Mouse (Mus musculus) cerebellum, adult 2 months (tissue): ENCODE measurements around the gene Gm10447. TPM values are rescaled to one million over a fixed set of nuclear protein-coding genes. Genes with fewer than 3 reads are reported as not detected.

Source experiments
- DNase-seq, 2 experiments: peaks; one replicate each; pipeline ENCODE4 v3.0.0; 2021
- H3K27ac ChIP-seq: fragments of 200-500 bp; 2 replicates; pipeline ENCODE4 v1.5.1; 2012; ENCODE audit warnings: low read length, control low read depth, inconsistent platforms; ENCODE audit not compliant: insufficient read depth
- H3K27me3 ChIP-seq: fragments of 200-500 bp; 2 replicates; pipeline ENCODE4 v1.6.1; 2012; ENCODE audit warnings: inconsistent platforms, mild to moderate bottlenecking, low read length, moderate library complexity; ENCODE audit not compliant: control insufficient read depth, insufficient read depth
- H3K4me1 ChIP-seq: fragments of 200-500 bp; 2 replicates; pipeline ENCODE4 v1.6.1; 2011; ENCODE audit warnings: low read length; ENCODE audit not compliant: control insufficient read depth, insufficient read depth
- H3K4me3 ChIP-seq: fragments of 200-500 bp; replicated peaks from 2 replicates; pipeline ENCODE3; 2011; ENCODE audit warnings: mild to moderate bottlenecking, low read depth, low read length, control low read depth; ENCODE audit not compliant: insufficient read depth
- CTCF ChIP-seq: fragments of 200-500 bp; IDR thresholded peaks from 2 replicates; pipeline ENCODE4 v1.5.1; 2011; ENCODE audit warnings: low read depth, mild to moderate bottlenecking, control low read depth, low read length, moderate library complexity, borderline replicate concordance; ENCODE audit not compliant: insufficient read depth
- POLR2A ChIP-seq: fragments of 200-500 bp; IDR thresholded peaks from 2 replicates; pipeline ENCODE4 v1.6.1; 2011; ENCODE audit warnings: low read length, control low read depth, borderline replicate concordance; ENCODE audit not compliant: insufficient read depth
- WGBS: fragments of 180-500 bp; shearing (Covaris S2); methylation state at CpG from one replicate; pipeline ENCODE4 v1.1.7; 2018; 5-methylcytosine and 5-hydroxymethylcytosine counted together
- polyA plus RNA-seq: library from polyadenylated mRNA; depleted of rRNA; stranded (reverse); fragments of >200 nt; gene quantifications from 2 replicates; pipeline ENCODE4 v1.2.3, GENCODE M21; 2012

Gm10447 gene
- polyA plus RNA-seq, 1 experiment: not detected

- DNase-seq: no peak
- peaks cover 13% of the 10 kb centered on the region for H3K4me1 ChIP-seq
- WGBS: 73% methylated on average over 6 of the region's 6 CpGs
- H3K27me3 ChIP-seq: no peaks in the 10 kb centered on the region
- TF ChIP-seq POLR2A (no peak), CTCF (no peak)
- H3K4me3 ChIP-seq: no peak overlapping the region
- peak overlapping the region; percentile 41; the same call in 1 of the 2 replicates for H3K27ac ChIP-seq
Observed at GRCm38 (mm10) chr11:53495417-53495816, 38.5 kb upstream of the Gm10447 start.

- H3K4me1 ChIP-seq: peaks cover 8% of the 10 kb centered on the region
- H3K4me3 ChIP-seq: no peak overlapping the region
- DNase-seq: no peak
- H3K27me3 ChIP-seq: no peaks in the 10 kb centered on the region
- H3K27ac ChIP-seq: no peak overlapping the region
- 87% methylated on average over 3 of the region's 3 CpGs for WGBS
- TF ChIP-seq POLR2A: no peak
- no peak for TF ChIP-seq CTCF
Observed at GRCm38 (mm10) chr11:53493243-53493955, 36.5 kb upstream of the Gm10447 start.

GRCm38 (mm10) chr11:53491954-53492401 is 35.1 kb upstream of the Gm10447 start:
- H3K27me3 ChIP-seq: no peaks in the 10 kb centered on the region
- no peak overlapping the region for H3K27ac ChIP-seq
- peaks cover 5% of the 10 kb centered on the region; the same call in 1 of the 2 replicates for H3K4me1 ChIP-seq
- DNase-seq: peak in 1 of 2 experiments; percentile 50
- TF ChIP-seq POLR2A: no peak
- WGBS: 56% methylated on average over 8 of the region's 8 CpGs
- H3K4me3 ChIP-seq: no peak overlapping the region

GRCm38 (mm10) chr11:53489421-53489820 is 32.5 kb upstream of the Gm10447 start:
- peaks cover 5% of the 10 kb centered on the region; the same call in 1 of the 2 replicates for H3K4me1 ChIP-seq
- DNase-seq: no peak
- H3K27me3 ChIP-seq: no peaks in the 10 kb centered on the region
- no peak overlapping the region for H3K4me3 ChIP-seq
- WGBS: 83% methylated on average over 9 of the region's 9 CpGs
- H3K27ac ChIP-seq: no peak overlapping the region
- TF ChIP-seq CTCF (no peak), POLR2A (no peak)

- no peak for TF ChIP-seq CTCF
- TF ChIP-seq POLR2A: no peak
- H3K4me1 ChIP-seq: peaks cover 5% of the 10 kb centered on the region; the same call in 1 of the 2 replicates
- H3K27me3 ChIP-seq: no peaks in the 10 kb centered on the region
- no peak overlapping the region for H3K27ac ChIP-seq
- WGBS: 97% methylated on average over 5 of the region's 5 CpGs
- no peak overlapping the region for H3K4me3 ChIP-seq
- no peak for DNase-seq
Observed at GRCm38 (mm10) chr11:53489007-53489406, 32.1 kb upstream of the Gm10447 start.

GRCm38 (mm10) chr11:53486822-53487594 is 30.1 kb upstream of the Gm10447 start:
- peak; percentile 85 to 88 for DNase-seq
- H3K27ac ChIP-seq: peak overlapping the region; percentile 82
- peak; percentile 68; the same call in 1 of the 2 replicates for TF ChIP-seq POLR2A
- TF ChIP-seq CTCF: no peak
- H3K4me1 ChIP-seq: peaks cover 11% of the 10 kb centered on the region; the same call in 1 of the 2 replicates
- H3K4me3 ChIP-seq: peak overlapping the region; percentile 66
- H3K27me3 ChIP-seq: no peaks in the 10 kb centered on the region
- WGBS: 28% methylated on average over 27 of the region's 27 CpGs

GRCm38 (mm10) chr11:53486351-53486750 is 29.4 kb upstream of the Gm10447 start:
- Histone ChIP-seq H3K4me1 (peaks cover 11% of the 10 kb centered on the region; the same call in 1 of the 2 replicates), H3K4me3 (no peak overlapping the region), H3K27me3 (no peaks in the 10 kb centered on the region), H3K27ac (peak overlapping the region; percentile 82; the same call in 1 of the 2 replicates)
- TF ChIP-seq POLR2A (no peak), CTCF (no peak)
- 72% methylated on average over 3 of the region's 3 CpGs for WGBS
- DNase-seq: peak; percentile 39 to 43
